Mouse (Mus musculus) CD4-positive, CD25-positive, alpha-beta regulatory T cell, adult 9 weeks (primary cell): ENCODE results near the gene 1110065P20Rik. TPM values are rescaled to one million over a fixed set of nuclear protein-coding genes. Genes with fewer than 3 reads are reported as not detected.

ENCODE experiments used
- polyA plus RNA-seq: library from polyadenylated mRNA; unstranded; fragments of 100-300 nt; shearing (Covaris generic); gene quantifications from one replicate; pipeline ENCODE4 v1.2.1, GENCODE M21; 2017

Gene 1110065P20Rik
- 4.4 TPM for polyA plus RNA-seq

GRCm38 (mm10) chr4:124850933-124851658 lies at the start of gene 1110065P20Rik:
1110065P20Rik (minus strand) TSS chr4:124851196.

GRCm38 (mm10) chr4:124880599-124880998 lies 29.6 kb upstream of the 1110065P20Rik start, which contains the start of gene Epha10:
Epha10 (plus strand) TSS chr4:124880899.

GRCm38 (mm10) chr4:124861283-124862188 lies 10.5 kb upstream of the 1110065P20Rik start, which contains the start of gene Maneal:
Maneal (minus strand) TSS chr4:124862171.

GRCm38 (mm10) chr4:124850261-124850913 lies 609 bp downstream of the 1110065P20Rik start, which contains the start of gene Yrdc:
Yrdc (plus strand) TSS chr4:124850679.

GRCm38 (mm10) chr4:124801552-124802308 lies 49.3 kb downstream of the 1110065P20Rik start, which contains the start of gene Mtf1:
Mtf1 (plus strand) TSS chr4:124802104.

Other genes with a start within 250 kb of the 1110065P20Rik start
- gene 3100002H09Rik, start 240.4 kb downstream of the 1110065P20Rik start, polyA plus RNA-seq, result not detected
- not detected for gene Pou3f1, start 194.4 kb downstream of the 1110065P20Rik start, polyA plus RNA-seq
- gene Utp11, start 157.6 kb downstream of the 1110065P20Rik start, polyA plus RNA-seq, result 76.9 TPM
- gene Fhl3, start 150.5 kb downstream of the 1110065P20Rik start, polyA plus RNA-seq, result 0.82 TPM
- 141 TPM for gene Sf3a3, start 136.4 kb downstream of the 1110065P20Rik start, polyA plus RNA-seq
- gene Inpp5b, start 109.3 kb downstream of the 1110065P20Rik start, polyA plus RNA-seq, result 151 TPM
- 26.5 TPM for gene Mtf1, start 49.1 kb downstream of the 1110065P20Rik start, polyA plus RNA-seq
- 2.3 TPM for gene Yrdc, start 517 bp downstream of the 1110065P20Rik start, polyA plus RNA-seq
- 0.24 TPM for gene Maneal, start 11.0 kb upstream of the 1110065P20Rik start, polyA plus RNA-seq
- not detected for gene Epha10, start 29.7 kb upstream of the 1110065P20Rik start, polyA plus RNA-seq
- 19.3 TPM for gene 9930104L06Rik, start 85.9 kb upstream of the 1110065P20Rik start, polyA plus RNA-seq
- gene Cdca8, start 88.1 kb upstream of the 1110065P20Rik start, polyA plus RNA-seq, result 11.3 TPM
- not detected for gene Rspo1, start 135.2 kb upstream of the 1110065P20Rik start, polyA plus RNA-seq
- gene Gnl2, start 165.4 kb upstream of the 1110065P20Rik start, polyA plus RNA-seq, result 104 TPM
- gene Dnali1, start 214.5 kb upstream of the 1110065P20Rik start, polyA plus RNA-seq, result not detected
- gene Snip1, start 215.5 kb upstream of the 1110065P20Rik start, polyA plus RNA-seq, result 10.7 TPM
- 55.0 TPM for gene Meaf6, start 233.9 kb upstream of the 1110065P20Rik start, polyA plus RNA-seq